Mouse (Mus musculus) adrenal gland, postnatal 0 days (tissue): ENCODE data around the gene Evi2. TPM values are rescaled to one million over a fixed set of nuclear protein-coding genes. Genes with fewer than 3 reads are reported as not detected.

ENCODE experiments used
- polyA plus RNA-seq: library from polyadenylated mRNA; unstranded; fragments of >200 nt; fragmentation: Nextera tagmentation; extraction: Ambion mirVana; gene quantifications from 2 replicates; pipeline ENCODE4 v1.2.1, GENCODE M21; 2015

Evi2 gene
- 0.36 and 0.43 TPM in 2 replicates for polyA plus RNA-seq

DNA sequence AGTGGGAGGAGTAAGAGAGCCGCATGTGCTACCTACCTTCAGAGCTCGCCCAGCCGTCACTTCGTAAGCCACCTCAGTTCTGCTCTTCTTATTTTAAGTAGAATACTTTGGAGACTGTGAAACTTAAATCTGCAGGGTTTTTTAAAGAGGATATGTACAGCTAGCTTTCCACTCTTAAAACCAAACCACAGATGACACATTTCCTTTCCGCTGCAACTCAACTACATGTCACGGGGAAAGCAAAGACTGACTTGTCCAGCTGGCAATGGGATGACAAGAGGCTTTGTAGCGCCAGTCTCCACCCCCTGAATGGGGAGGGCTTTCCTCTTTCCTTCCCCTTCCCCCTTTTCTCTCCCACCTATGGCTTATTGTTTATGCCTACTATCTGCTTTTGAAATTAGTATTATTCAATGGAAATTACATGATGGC lies at the start of gene Evi2, which contains the start of gene Evi2a:
Evi2 (minus strand) TSS at position 257 of the 429 bp plus-strand sequence.
Evi2a (minus strand) TSS at position 277 of the 429 bp plus-strand sequence.

GRCm38 (mm10) chr11:79523560-79524309 lies 6.7 kb downstream of the Evi2 start, which contains the start of gene Evi2b:
Evi2b (minus strand) TSS chr11:79523762.

GRCm38 (mm10) chr11:79503845-79504244 lies 26.5 kb downstream of the Evi2 start, which contains the start of gene Omg:
Omg (minus strand) TSS chr11:79504084.

Other genes starting within 250 kb of the Evi2 start
- gene Gm9964, start 233.7 kb downstream of the Evi2 start, polyA plus RNA-seq, result not detected in 2 replicates
- gene Nf1, start 190.9 kb downstream of the Evi2 start, polyA plus RNA-seq, result 4.1 and 5.4 TPM in 2 replicates
- 7.9 and 12.6 TPM in 2 replicates for gene Omg, start 26.5 kb downstream of the Evi2 start, polyA plus RNA-seq
- 2.0 and 2.2 TPM in 2 replicates for gene Evi2b, start 6.8 kb downstream of the Evi2 start, polyA plus RNA-seq
- 7.1 and 7.2 TPM in 2 replicates for gene Evi2a, start within 50 bp of the Evi2 start, polyA plus RNA-seq
- gene Rab11fip4, start 60.6 kb upstream of the Evi2 start, polyA plus RNA-seq, result 1.0 and 2.6 TPM in 2 replicates